Mouse (Mus musculus) heart, embryonic 15.5 days (tissue): ENCODE results near the gene Atf2. TPM values are rescaled to one million over a fixed set of nuclear protein-coding genes. Genes with fewer than 3 reads are reported as not detected.
"Not testable (repeated sequence)": the region's sequence is repeated elsewhere in the genome, so short reads cannot be mapped to it uniquely, and the experiment has no call there.

ENCODE experiments used
- ATAC-seq: fragments of 200-750 bp; cut with Nextera tagmentation; replicated peaks from 2 replicates; pipeline ENCODE4 v1.8.0; 2017; ENCODE audit warnings: low read depth, moderate TSS enrichment; ENCODE audit not compliant: insufficient number of reproducible peaks, insufficient read depth, low FRiP score
- H3K27ac ChIP-seq: fragments of 300-500 bp; sonication (generic); 2 replicates; pipeline ENCODE4 v1.5.1; 2015; ENCODE audit warnings: mild to moderate bottlenecking, inconsistent platforms
- H3K27me3 ChIP-seq: fragments of 300-500 bp; sonication (generic); 2 replicates; pipeline ENCODE4 v1.6.1; 2015; ENCODE audit warnings: inconsistent platforms
- H3K36me3 ChIP-seq: fragments of 300-500 bp; sonication (generic); 2 replicates; pipeline ENCODE4 v1.6.1; 2015; ENCODE audit warnings: mild to moderate bottlenecking, inconsistent platforms
- H3K4me1 ChIP-seq: fragments of 300-500 bp; sonication (generic); replicated peaks from 2 replicates; pipeline ENCODE4 v1.6.1; 2015; ENCODE audit warnings: inconsistent platforms
- H3K4me2 ChIP-seq: fragments of 300-500 bp; sonication (generic); 2 replicates; pipeline ENCODE4 v1.6.1; 2015; ENCODE audit warnings: inconsistent platforms, mild to moderate bottlenecking, moderate library complexity
- H3K4me3 ChIP-seq: fragments of 300-500 bp; sonication (generic); 2 replicates; pipeline ENCODE4 v1.5.1; 2015; ENCODE audit warnings: mild to moderate bottlenecking, inconsistent platforms
- H3K9ac ChIP-seq: fragments of 300-500 bp; sonication (generic); 2 replicates; pipeline ENCODE4 v1.6.1; 2015; ENCODE audit warnings: mild to moderate bottlenecking, inconsistent platforms
- H3K9me3 ChIP-seq: fragments of 300-500 bp; sonication (generic); replicated peaks from 2 replicates; pipeline ENCODE4 v1.6.1; 2016; ENCODE audit warnings: inconsistent platforms
- WGBS: fragments of 180-500 bp; shearing (Covaris S2); methylation state at CpG from one replicate; pipeline ENCODE4 v1.1.7; 2015; ENCODE audit warnings: mixed read lengths; 5-methylcytosine and 5-hydroxymethylcytosine counted together
- polyA plus RNA-seq: library from polyadenylated mRNA; unstranded; fragments of >200 nt; fragmentation: Nextera tagmentation; extraction: Ambion mirVana; gene quantifications from 2 replicates; pipeline ENCODE4 v1.2.1, GENCODE M21; 2015

Gene Atf2
- polyA plus RNA-seq, 1 experiment from 2014 or later: 38.1 TPM

GRCm38 (mm10) chr2:73877891-73878290 lies 14.5 kb downstream of the Atf2 start:
- Histone ChIP-seq H3K4me2 (no peak overlapping the region), H3K9me3 (no peaks in the 10 kb centered on the region), H3K27me3 (no peaks in the 10 kb centered on the region), H3K9ac (no peak overlapping the region), H3K4me1 (peaks cover 4% of the 10 kb centered on the region; the same call in 1 of the 2 replicates), H3K36me3 (peaks cover 11% of the 10 kb centered on the region), H3K4me3 (no peak overlapping the region), H3K27ac (no peak overlapping the region)
- 87% methylated on average over 2 of the region's 2 CpGs for WGBS
- no peak for ATAC-seq

- Histone ChIP-seq H3K4me2 (no peak overlapping the region), H3K27me3 (no peaks in the 10 kb centered on the region), H3K9ac (no peak overlapping the region), H3K27ac (no peak overlapping the region), H3K36me3 (peaks cover 6% of the 10 kb centered on the region), H3K4me1 (no peaks in the 10 kb centered on the region), H3K9me3 (no peaks in the 10 kb centered on the region), H3K4me3 (no peak overlapping the region)
- 71% methylated on average over 16 of the region's 16 CpGs for WGBS
- no peak for ATAC-seq
Observed at GRCm38 (mm10) chr2:73867764-73868487, 24.5 kb downstream of the Atf2 start.

- Histone ChIP-seq H3K9ac (no peak overlapping the region), H3K27me3 (no peaks in the 10 kb centered on the region), H3K4me3 (no peak overlapping the region), H3K9me3 (no peaks in the 10 kb centered on the region), H3K36me3 (no peaks in the 10 kb centered on the region), H3K27ac (no peak overlapping the region), H3K4me2 (no peak overlapping the region), H3K4me1 (no peaks in the 10 kb centered on the region)
- ATAC-seq: no peak
- 73% methylated on average over 4 of the region's 4 CpGs for WGBS
Observed at GRCm38 (mm10) chr2:73860046-73860624, 32.3 kb downstream of the Atf2 start.

GRCm38 (mm10) chr2:73857352-73857751 lies 35.1 kb downstream of the Atf2 start:
- Histone ChIP-seq H3K9me3 (no peaks in the 10 kb centered on the region), H3K4me1 (no peaks in the 10 kb centered on the region), H3K27ac (no peak overlapping the region), H3K36me3 (no peaks in the 10 kb centered on the region), H3K27me3 (no peaks in the 10 kb centered on the region), H3K4me2 (no peak overlapping the region), H3K9ac (no peak overlapping the region), H3K4me3 (no peak overlapping the region)
- ATAC-seq: no peak

- H3K27me3 ChIP-seq: no peaks in the 10 kb centered on the region
- no peak overlapping the region for H3K27ac ChIP-seq
- no peak overlapping the region for H3K4me3 ChIP-seq
- H3K36me3 ChIP-seq: no peaks in the 10 kb centered on the region
- no peak overlapping the region for H3K9ac ChIP-seq
- no peaks in the 10 kb centered on the region for H3K9me3 ChIP-seq
- no peaks in the 10 kb centered on the region for H3K4me1 ChIP-seq
- WGBS: 86% methylated on average over 1 of the region's 1 CpGs
- no peak for ATAC-seq
- H3K4me2 ChIP-seq: no peak overlapping the region
Observed at GRCm38 (mm10) chr2:73856246-73856645, 36.2 kb downstream of the Atf2 start.

- Histone ChIP-seq H3K36me3 (peaks cover 11% of the 10 kb centered on the region), H3K27ac (no peak overlapping the region), H3K27me3 (no peaks in the 10 kb centered on the region), H3K9ac (no peak overlapping the region), H3K9me3 (no peaks in the 10 kb centered on the region), H3K4me2 (no peak overlapping the region), H3K4me3 (no peak overlapping the region), H3K4me1 (no peaks in the 10 kb centered on the region)
- 55% methylated on average over 2 of the region's 2 CpGs for WGBS
- no peak for ATAC-seq
Observed at GRCm38 (mm10) chr2:73834406-73835015, 57.9 kb downstream of the Atf2 start.

GRCm38 (mm10) chr2:73833284-73833683 lies 59.2 kb downstream of the Atf2 start:
- Histone ChIP-seq H3K4me1 (no peaks in the 10 kb centered on the region), H3K4me3 (no peak overlapping the region), H3K4me2 (no peak overlapping the region), H3K27ac (no peak overlapping the region), H3K9me3 (no peaks in the 10 kb centered on the region), H3K27me3 (no peaks in the 10 kb centered on the region), H3K9ac (no peak overlapping the region), H3K36me3 (peaks cover 16% of the 10 kb centered on the region)
- ATAC-seq: no peak
- 57% methylated on average over 1 of the region's 1 CpGs for WGBS

GRCm38 (mm10) chr2:73818742-73819141 lies 73.7 kb downstream of the Atf2 start:
- no peak for ATAC-seq

GRCm38 (mm10) chr2:73807609-73808008 lies 84.8 kb downstream of the Atf2 start:
- no peaks in the 10 kb centered on the region for H3K4me1 ChIP-seq
- H3K9ac ChIP-seq: no peak overlapping the region
- no peak overlapping the region for H3K4me3 ChIP-seq
- 83% methylated on average over 8 of the region's 8 CpGs for WGBS
- no peaks in the 10 kb centered on the region for H3K36me3 ChIP-seq
- ATAC-seq: no peak
- no peak overlapping the region for H3K4me2 ChIP-seq
- no peaks in the 10 kb centered on the region for H3K9me3 ChIP-seq
- no peaks in the 10 kb centered on the region for H3K27me3 ChIP-seq
- no peak overlapping the region for H3K27ac ChIP-seq

More at GRCm38 (mm10) chr2:73818742-73819141, 73.7 kb downstream of the Atf2 start:
- H3K4me3 ChIP-seq: no peak overlapping the region
- no peak overlapping the region for H3K9ac ChIP-seq
- peak overlapping the region; percentile 24 for H3K27ac ChIP-seq
- H3K9me3 ChIP-seq: no peaks in the 10 kb centered on the region
- WGBS: 31% methylated on average over 4 of the region's 4 CpGs
- H3K4me1 ChIP-seq: peaks cover 15% of the 10 kb centered on the region
- H3K36me3 ChIP-seq: 0 out of 2 replicates have a peak, but pooled peaks cover 10% of the 10 kb centered on the region
- no peak overlapping the region for H3K4me2 ChIP-seq
- no peaks in the 10 kb centered on the region for H3K27me3 ChIP-seq

- not testable (repeated sequence) for ATAC-seq, H3K9ac ChIP-seq, H3K4me1 ChIP-seq, H3K4me3 ChIP-seq, H3K27ac ChIP-seq, H3K4me2 ChIP-seq, H3K9me3 ChIP-seq, H3K27me3 ChIP-seq, H3K36me3 ChIP-seq
- WGBS: 87% methylated on average over 9 of the region's 9 CpGs
Observed at GRCm38 (mm10) chr2:73800127-73800526, 92.3 kb downstream of the Atf2 start.

GRCm38 (mm10) chr2:73798786-73799185 lies 93.7 kb downstream of the Atf2 start:
- Histone ChIP-seq H3K4me2 (no peak overlapping the region), H3K4me1 (no peaks in the 10 kb centered on the region), H3K27ac (no peak overlapping the region), H3K9ac (no peak overlapping the region), H3K4me3 (no peak overlapping the region), H3K9me3 (no peaks in the 10 kb centered on the region), H3K36me3 (no peaks in the 10 kb centered on the region), H3K27me3 (no peaks in the 10 kb centered on the region)
- no peak for ATAC-seq
- WGBS: 65% methylated on average over 5 of the region's 5 CpGs
